Mouse (Mus musculus): ENCODE measurements around the gene Rnase1.

DNA sequence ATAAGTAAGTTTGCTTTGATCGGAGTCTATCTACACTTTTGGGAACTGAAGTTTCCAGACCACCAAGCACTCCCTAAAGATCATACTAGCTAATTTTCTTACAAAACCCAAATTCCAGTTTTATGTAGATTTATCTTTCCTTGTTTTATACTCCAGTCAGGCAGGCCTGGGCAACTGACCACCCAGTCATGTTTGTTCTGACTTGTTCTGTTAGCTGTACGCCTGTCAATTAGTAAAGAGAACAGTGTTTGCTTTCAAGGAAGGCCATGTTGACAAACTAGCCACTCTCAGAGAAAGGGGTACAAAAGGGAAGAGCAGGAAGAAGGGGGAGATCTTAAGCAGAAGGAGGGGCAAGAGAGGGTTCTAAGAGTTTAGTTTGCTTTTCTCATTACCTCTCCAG, 42.2 kb downstream of the Rnase1 start:
- TF ChIP-seq CTCF (IDR thresholded peaks at IDR 0.05; ENCODE audit: low read depth) (no peak), EP300 (IDR thresholded peaks at IDR 0.05; ENCODE audit: low read depth) (no peak)

Data from heart, postnatal 0 days (tissue).